Mouse (Mus musculus) gastrocnemius, adult 8-10 months (tissue): ENCODE data around the gene Cmip. TPM values are rescaled to one million over a fixed set of nuclear protein-coding genes. Genes with fewer than 3 reads are reported as not detected.

ENCODE experiments used
- DNase-seq, 2 experiments: peaks; one replicate each; pipeline ENCODE4 v3.0.0; 2022; ENCODE audit warnings: low spot score in 2 of 2
- total RNA-seq, 4 experiments: library from RNA; stranded (reverse); gene quantifications; 2 replicates each; pipeline ENCODE4 v1.2.4; 2022

Cmip gene
- total RNA-seq, 4 experiments from 2014 or later: 3.8 to 7.3 (median 6.2) TPM

GRCm38 (mm10) chr8:117322715-117323310, 65.9 kb downstream of the Cmip start:
- no peak for DNase-seq

- DNase-seq: no peak
Measured at GRCm38 (mm10) chr8:117324821-117325220, 68.0 kb downstream of the Cmip start.

DNA sequence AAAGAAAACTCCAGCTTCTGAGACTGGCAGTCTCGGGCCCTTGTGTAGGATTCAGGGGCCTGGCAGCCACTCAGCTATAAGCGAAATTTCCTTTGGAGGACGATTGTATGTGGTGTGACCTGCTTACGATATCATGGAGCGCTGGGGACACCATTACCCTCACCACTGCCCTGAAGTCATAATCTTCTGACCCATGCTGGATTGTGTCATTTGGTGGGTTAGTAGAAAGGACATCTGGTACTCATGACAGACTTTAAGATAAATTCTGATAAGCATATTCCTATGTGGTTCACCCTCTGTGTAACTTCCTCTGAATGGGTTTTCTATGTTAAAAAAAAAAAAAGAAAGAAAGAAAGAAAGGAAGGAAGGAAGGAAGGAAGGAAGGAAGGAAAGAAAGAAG, 69.9 kb downstream of the Cmip start:
- no peak for DNase-seq

GRCm38 (mm10) chr8:117327385-117327837, 70.5 kb downstream of the Cmip start:
- no peak for DNase-seq

DNA sequence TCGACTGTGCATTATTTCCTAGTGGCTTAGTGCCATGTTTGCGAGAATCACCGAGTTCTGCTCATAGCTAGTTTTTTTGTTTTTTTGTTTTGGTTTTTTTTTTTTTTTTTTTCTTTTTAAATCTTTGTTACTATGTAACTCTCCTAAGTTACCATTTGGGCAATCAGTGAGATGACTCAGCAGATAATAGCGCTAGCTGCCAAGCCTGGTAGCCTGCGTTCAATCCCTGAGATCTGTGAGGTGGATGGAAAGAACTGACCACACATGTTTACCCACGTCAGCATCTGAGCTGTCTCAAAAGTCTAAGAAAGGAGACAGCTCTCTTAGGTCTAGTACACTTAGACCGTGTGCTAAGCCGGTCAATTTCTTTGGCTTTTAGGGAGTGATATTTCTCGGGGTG, 71.9 kb downstream of the Cmip start:
- no peak for DNase-seq

DNA sequence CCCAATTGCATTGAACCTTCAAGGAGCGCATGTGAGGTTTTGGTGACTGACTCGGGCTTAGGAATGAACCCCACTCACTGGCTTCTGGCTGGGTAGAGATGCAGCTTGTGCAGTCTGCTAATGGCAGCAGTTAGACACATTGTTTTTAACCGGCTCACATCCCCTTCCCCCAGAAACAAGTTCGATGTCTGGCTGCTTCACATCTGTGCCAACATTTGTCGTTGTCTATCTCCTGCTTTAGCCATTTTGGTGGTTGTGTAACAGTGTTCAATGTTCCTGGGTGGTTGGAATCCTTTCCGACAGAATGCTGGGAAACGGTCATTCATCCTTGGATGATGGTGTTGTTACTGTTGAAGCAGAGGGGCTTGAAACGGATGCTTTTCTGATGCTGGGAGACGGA, 72.3 kb downstream of the Cmip start:
- DNase-seq: no peak

GRCm38 (mm10) chr8:117329903-117330302, 73.0 kb downstream of the Cmip start:
- DNase-seq: no peak

DNA sequence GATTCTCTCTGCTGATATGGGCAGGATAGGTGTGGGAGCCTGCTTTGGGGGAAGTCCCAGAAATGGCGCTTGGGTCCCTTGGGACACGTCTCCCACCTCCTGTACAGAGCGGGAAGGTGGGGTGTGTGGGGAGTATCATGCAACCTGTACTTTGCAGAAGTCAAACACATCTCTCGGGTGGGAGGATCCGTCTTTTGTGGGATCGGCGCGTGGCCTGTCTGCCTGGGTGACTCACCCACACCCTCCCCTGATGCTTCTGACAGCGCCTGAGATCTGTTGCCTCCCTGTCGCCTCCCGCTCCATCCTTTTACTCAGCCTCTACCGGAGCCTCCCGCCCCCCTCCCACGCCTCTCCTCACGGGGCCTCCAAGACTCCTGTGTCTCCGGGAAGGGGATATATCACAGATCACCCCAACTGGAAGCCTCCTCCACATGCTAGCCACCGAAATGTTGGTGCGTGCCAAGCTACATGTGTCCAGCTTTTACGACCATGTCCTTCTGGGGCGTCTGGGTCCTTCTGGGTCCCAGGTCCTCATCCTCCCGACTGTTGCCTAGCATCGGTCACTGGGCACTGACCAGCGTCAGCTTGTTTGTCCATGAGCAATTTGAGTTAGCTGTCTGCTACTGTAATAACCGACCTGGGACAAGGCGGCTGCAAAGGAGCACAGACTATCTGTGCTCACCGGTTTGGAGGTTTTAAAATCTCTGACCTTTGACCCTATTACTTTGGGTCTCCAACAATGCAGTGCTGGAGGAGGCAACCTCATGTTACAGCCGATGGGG, 75.6 kb downstream of the Cmip start:
- no peak for DNase-seq

GRCm38 (mm10) chr8:117333619-117334018, 76.8 kb downstream of the Cmip start:
- no peak for DNase-seq

DNA sequence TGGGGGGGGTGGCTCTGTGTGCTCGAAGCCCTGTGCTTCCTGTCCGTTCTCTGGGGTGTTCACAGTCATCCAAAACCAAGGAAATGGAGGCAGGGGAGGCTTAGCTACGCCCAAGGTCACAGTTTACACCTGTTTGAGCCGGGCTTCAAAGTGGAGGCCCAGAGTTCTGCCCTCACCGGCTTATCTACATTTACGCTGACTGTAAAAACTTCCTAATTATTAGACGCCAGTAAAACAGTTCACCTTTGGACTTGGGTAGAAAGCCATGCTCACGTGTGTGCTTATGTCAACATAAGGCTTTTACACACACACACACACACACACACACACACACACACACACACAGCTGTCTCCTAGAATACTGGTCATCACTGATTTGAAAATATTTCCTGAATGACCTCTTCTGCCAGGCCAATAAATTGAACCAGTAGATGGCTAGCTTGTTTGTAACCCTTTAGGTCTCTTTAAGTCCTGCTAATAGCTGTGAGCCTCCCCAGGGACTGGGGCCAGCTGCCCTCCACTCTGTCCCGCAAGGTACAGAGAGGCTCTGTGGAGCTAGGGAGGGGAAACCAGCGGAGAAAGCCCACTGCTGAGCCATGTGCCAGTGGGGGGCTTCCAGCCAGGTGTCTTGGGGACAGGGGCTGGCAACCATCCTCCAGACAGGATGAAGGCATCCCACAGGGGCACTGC, 77.3 kb downstream of the Cmip start:
- no peak for DNase-seq

DNA sequence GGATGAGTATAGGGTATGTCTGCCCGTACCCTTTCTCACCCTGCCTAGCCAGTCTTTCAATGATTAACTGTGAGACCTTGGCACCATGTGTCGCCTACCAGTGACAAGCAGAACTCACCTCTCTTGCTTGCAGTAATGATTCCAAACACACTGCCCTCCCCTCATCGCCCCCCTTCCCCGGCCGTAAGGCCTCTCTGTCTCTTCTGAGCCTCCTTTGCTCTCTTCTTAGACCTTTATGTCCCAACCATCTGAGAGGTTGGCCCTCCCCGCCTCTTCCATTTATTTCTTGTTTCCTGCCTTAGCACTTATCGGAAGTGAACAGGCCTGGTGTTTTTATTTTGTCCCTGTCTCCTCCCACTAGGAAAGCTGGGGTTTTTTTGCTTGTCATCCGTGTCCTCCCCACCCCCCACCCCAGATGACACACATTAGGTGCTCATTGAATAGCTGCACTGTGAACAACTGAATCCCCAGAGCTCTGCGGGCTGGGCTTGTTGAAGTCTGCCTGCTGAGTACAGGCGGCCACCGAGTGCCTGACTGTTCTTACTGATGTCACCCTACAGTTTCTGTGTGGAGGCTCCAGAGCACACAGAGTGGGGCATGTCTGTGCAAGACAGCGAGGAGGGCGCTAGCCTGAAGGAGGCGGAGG, 78.0 kb downstream of the Cmip start:
- DNase-seq: no peak

DNA sequence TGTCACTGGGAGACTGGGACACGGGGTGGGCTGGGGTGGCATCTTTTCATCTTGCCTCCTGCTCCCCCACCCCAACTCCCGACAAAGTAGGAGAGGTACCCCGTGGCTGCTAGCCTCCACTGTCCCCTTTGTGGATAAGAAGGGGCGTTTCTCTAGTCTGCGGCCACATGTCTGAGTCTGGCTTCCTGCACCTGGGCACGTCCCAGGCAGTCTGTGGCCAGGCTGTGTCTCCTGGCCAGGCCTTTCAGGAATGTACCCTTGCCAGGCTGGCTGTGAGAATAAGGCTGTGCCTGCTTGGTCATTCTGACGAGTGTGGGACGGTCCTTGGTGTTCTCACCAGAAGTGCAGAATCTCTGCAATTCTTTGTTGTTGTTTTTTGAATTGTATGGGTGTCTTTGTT, 78.6 kb downstream of the Cmip start:
- DNase-seq: no peak

DNA sequence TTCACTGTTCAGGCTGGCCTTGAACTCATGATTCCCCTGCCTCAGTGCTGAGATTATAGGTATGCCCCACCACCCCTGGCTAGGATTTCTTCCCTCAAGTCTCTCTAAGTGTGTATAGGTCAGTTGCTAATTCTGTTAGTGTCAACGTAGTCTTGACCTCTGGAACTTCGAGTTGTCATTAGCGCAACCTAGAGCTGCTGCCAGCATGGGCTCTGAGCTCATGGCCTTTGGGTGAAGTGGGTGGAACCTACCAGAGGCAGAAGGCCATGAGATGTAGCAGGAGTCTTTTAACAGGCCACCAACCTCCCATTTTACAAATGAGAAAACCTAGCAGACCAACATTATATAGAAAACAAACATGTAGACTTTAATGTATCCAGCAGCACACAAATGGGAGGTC, 80.3 kb downstream of the Cmip start:
- DNase-seq: no peak

- DNase-seq: no peak
Measured at GRCm38 (mm10) chr8:117338678-117339077, 81.8 kb downstream of the Cmip start.

DNA sequence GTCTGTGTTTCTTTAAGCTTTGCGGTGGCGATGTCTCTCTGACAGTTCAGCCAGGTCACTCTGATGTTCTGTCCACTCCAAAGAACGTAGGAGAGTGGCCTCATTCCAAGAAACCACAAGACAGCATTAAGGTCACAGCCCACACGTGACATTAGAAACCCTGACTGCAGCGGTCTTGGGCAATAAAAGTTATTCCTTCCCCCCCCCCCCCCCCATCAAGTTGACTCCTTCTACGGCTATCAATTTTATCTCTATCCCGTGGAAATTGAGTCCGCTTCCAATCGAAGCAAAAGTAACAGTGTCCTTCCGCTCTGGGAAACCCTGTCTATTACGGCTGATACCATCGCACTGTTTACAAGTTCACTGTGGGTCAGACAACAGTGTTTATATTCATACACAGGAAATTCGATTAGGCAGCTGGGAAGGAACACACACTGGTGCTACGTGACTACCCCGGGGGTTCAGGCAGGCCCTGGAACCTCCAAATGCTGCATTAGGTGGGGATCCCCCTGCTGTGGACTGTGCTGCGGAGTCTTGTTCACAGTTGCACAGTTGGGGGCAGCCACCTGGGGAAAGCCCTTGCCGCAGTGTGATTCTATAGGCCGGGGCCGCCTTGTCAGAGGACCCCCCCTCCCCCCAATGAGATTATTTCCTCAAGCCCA, 82.6 kb downstream of the Cmip start:
- DNase-seq: no peak

GRCm38 (mm10) chr8:117339958-117340651, 83.2 kb downstream of the Cmip start:
- no peak for DNase-seq

DNA sequence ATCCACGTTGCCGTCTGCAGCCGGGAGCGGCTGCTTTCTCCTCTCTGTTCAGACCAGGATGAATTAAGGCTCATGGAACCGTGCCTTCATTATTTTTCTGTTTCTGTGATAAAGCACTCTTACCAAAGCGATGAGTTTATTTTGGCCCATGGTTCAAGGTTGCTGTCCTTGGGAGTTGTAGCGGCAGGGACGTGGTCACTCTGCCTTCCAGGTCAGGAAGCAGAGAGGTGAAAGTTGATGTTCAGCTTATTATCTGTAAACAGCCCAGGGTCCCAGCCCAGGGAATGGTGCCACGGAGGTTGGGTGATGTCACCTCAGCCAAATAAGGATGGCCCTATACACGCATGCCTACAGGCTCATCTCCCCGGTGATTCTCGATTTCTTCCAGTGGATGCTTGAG, 83.9 kb downstream of the Cmip start:
- DNase-seq: no peak

DNA sequence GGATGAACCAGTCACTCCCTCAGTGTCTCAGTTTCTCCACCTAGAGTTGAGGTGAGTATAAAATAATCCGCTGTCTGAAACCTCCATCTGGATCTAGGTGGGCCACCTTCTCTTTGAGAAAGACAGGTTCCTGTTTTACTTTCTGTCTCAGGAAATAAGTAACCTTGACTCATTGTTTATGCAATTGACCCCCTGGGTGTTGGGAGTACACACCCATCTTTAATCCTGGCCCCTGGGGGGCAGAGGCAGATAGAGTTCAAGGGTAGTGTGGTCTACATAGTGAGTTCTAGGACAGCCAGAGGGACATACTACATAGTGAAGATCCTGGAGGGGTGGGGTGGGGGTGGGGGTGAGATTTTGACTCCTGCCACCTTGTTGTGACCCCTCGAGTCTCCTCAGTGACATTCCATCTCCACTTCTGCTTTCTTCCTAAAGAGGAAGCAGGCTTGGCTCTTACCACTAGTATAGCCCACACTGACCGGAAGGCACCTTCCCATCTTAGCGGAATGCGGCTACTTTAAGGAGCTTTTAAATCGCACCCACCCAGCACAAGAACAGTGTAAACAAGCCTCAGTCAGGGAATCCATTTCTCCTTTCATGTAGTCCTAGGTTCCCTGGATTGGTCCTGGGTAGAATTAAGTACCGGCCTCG, 86.0 kb downstream of the Cmip start:
- DNase-seq: no peak

- DNase-seq: no peak
Measured at GRCm38 (mm10) chr8:117343484-117343883, 86.6 kb downstream of the Cmip start.

- no peak for DNase-seq
Measured at GRCm38 (mm10) chr8:117344899-117345298, 88.0 kb downstream of the Cmip start.
